Mouse (Mus musculus) heart, postnatal 0 days (tissue): ENCODE data around the gene A4gnt.

ENCODE experiments used
- CTCF ChIP-seq: IDR thresholded peaks from 2 replicates; pipeline ENCODE4 v1.5.1; 2016; ENCODE audit warnings: antibody characterized with exemption, control low read depth, low read depth
- EP300 ChIP-seq: IDR thresholded peaks from 2 replicates; pipeline ENCODE4 v1.6.1; 2016; ENCODE audit warnings: antibody characterized with exemption, low read depth

DNA sequence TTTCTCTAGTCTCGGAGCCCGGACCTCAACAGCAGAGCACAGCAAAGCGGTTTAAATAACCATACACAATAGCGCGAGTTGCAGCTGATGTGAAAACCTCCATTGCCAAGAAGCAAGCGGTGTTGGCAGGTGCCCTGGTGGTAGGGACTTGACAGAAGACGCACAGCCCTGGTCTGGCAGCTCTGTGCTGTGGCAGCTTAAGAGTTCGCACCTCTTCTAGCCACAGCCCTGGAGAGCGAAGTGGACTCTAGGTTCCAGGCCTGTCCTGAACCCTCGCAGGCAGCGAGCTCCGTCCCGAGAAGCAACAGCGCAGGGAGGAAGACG lies 44.3 kb upstream of the A4gnt start:
- no peak for TF ChIP-seq CTCF
- TF ChIP-seq EP300: no peak
